Mouse (Mus musculus) erythroid progenitor cell, adult 5-6 weeks (primary cell): ENCODE results near the gene Adamts13. TPM values are rescaled to one million over a fixed set of nuclear protein-coding genes. Genes with fewer than 3 reads are reported as not detected.

ENCODE experiments used
- ATAC-seq: replicated peaks from 2 replicates; pipeline ENCODE4 v1.8.0; 2016; ENCODE audit warnings: moderate number of reproducible peaks, mild to moderate bottlenecking, moderate TSS enrichment, inconsistent platforms; ENCODE audit not compliant: poor library complexity, low FRiP score, severe bottlenecking
- total RNA-seq, 2 experiments: library from RNA; stranded (forward) in 1 of 2; stranded (reverse) in 1 of 2; fragments of 150-400 nt in 1 of 2; fragments of 186-747, 209-891 nt in 1 of 2; gene quantifications; 2 replicates each; pipeline versions ENCODE4 v1.2.3 to v1.2.4; 2015 to 2017; ENCODE audit warnings: low replicate concordance in 2 of 2

Gene Adamts13
- total RNA-seq, 2 experiments from 2014 or later, result not detected

DNA sequence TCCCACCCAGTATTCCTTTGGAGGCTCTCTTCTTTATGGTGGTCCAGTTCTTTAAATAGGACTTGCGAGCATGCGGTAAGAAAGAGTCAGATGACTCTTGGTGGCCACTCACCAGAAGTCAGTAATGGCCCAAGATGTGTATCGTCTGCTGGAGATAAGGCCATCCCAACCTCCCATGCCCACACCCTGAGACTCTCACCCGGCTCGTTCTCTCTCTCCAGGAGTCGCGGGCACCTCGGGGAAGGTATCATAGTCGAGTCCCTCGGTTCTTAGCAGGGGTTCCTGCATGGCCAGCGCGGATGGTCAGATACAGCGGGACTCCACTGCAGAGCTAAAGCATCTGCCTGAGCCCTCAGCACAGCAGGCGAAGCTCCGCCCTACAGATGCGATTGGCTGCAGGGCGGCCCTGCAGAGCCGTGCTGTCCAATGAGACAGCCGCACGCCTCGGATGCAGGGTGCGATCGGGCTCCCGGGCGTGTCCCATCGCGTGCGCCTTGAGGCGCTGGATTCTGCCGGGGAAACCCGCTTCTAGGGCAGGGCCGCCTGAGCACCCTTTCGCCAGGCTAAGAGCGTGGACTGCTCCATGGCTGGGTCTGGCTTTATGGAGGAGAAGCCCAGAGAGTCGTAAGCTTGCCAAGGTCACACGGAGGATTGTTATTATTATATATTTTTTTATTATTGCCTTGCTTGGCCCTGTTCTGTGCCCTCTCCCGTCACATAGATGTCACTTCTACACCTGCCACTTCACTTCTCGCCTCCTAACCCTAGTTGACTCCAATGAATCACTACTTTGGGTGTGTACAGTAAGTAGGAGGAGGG lies 54.6 kb downstream of the Adamts13 start, which contains the start of gene Slc2a6:
Gene Slc2a6 (minus strand): TSS at position 381 of the 819 bp plus-strand sequence.
- ATAC-seq, result peak; percentile 84

DNA sequence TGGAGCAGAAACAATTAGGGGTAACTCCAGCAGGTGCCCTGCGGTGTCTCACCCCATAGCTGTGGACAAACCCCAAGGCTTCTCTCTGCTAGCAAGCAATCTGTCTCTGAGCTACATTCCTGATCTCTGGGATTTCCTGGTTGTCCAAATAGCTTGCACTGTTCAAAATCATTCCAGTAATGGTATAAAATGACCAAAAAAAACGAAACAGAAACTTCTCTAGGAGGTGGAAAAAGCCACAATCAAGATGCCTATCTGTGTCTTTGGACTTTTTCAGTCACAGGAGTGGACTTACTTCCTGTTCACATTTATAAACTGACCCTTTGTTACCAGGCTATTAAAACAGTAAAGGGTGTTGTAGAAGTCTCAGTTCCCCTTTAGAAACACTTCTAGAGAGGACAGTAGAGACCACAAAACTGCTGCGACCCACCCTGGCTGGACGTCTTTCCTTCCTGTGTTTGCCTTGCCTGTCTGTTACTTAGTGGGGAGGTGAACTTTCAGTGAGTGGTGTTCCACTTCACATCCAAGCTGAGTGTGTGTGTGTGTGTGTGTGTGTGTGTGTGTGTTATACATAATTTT lies 55.3 kb downstream of the Adamts13 start:
- no peak for ATAC-seq

DNA sequence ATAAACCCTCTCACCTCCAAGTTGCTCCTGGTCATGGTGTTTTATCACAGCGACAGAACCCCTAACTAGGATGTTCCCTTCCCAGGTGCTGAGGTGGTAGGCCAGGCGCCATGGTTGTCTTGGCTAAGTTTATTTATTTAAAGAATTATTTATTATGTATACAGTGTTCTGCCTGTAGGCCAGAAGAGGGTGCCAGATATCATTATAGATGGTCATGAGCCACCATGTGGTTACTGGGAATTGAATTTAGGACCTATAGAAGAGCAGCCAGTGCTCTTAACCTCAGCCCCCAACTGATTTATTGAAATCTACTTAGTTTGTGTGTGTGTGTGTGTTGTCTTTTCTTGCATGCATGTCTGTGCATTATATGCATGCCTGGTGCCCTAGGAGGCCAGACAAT lies 59.1 kb downstream of the Adamts13 start:
- no peak for ATAC-seq

DNA sequence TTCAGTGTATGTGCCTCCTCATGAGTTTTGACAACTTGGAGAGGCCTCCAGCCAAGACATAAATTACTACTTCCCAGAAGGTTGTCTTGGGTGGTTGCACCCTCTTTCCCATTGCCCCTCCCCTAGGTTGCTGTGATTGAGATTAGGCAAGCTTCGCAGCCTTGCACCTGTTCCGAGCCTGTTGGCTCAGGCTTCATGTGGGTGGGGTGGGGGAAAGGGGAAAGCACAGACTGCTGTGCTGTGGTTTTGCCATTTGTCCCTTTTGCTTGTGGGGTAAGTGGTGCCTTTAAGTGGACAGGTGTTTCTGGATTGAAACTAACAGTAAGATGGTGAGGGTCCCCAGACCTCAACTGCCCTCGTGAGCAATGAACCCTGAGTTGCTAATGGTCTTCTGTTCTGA lies 62.8 kb downstream of the Adamts13 start:
- ATAC-seq, result no peak

DNA sequence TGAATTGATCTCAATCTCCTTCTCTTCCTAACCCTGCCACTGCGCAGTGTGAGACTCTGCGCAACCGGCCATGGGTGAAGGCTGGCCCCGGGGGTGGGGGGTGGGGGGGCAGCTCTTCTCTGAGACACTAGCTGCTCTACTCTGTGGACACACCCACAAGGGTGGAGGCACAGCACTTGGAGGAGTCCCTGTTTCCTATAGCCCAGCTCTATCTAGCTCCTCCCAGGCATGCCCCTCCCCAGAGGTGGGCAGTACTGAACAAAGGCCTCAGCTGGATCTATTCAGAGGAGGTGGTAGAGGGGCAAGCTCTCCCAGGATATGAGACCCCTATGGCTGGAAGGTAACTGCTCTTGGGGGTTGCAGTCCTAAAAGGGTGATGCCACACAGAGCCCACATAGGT lies 63.8 kb downstream of the Adamts13 start:
- no peak for ATAC-seq

DNA sequence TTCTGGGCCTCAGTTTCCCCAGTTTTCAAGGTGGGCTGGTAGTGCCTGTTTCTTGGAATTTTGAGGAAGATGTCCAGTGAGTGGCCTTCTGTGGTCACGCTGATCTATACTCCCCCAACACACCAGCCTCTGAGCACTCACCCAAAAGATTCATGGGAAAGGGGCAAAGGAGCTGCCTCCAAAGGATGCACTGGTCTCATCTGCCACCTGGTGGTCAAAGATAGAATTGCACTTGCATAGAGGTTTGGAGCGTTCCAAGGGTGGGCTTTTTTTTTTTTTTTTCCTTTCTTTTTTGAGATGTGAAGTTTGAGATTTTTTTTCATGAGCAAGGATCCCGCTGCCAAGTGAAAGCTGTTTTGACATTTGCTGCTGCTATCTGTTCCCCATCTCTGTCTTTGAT lies 65.4 kb downstream of the Adamts13 start:
- ATAC-seq, result no peak

DNA sequence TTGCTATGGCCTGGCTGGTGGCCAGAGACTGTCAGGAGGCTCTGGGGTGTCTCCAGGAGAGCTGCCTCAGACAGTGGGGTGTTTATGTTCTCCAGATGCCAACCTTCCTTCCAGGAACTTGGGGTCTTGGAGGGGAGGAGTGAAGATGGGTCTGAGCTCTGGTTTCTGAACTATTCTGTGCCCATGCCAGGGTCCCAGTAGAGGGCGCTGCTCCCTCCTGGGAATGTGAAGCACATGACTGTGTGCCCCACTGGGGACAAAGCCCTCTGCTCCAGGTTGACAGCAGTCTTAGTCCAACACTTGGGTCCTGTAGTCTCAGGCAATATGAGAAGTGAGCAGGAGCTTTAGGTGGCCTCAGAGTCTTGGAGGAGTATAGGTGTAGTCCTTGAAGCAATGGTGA lies 66.1 kb downstream of the Adamts13 start:
- no peak for ATAC-seq

DNA sequence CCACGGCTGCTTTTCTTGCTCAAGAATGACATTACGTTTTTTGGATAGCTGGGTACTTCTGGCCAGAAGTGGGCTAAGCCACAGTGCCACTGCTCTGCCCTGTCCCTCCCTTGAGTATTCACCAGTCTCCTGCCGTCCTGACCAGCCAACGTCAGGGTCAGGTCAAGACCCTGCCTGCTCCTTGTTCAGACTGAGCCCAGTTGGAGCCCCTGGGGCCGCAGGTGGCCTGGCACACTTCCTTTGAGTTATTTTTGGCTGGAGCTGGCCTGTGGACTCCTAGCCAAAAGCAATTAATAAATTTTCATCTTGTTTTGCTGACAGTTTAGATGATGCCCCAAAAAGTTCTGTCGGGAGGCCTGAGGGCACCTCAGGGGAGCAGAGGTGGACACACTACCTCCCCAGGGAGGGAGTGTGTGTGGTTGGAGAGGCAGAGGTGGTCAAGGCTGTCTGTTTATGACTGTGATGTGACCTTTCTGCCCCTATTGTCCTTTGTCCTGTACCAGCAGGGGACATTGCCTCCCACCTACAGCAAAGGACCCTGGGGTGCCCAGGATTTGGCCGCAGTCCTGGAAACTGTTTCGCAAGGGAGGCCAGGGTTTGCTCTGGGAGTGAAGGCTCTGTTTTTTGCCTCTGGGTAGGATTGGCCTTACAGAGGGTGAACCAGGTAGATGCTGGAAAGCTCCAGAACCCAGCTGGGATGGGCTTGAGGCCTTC lies 69.1 kb downstream of the Adamts13 start:
- ATAC-seq, result no peak

DNA sequence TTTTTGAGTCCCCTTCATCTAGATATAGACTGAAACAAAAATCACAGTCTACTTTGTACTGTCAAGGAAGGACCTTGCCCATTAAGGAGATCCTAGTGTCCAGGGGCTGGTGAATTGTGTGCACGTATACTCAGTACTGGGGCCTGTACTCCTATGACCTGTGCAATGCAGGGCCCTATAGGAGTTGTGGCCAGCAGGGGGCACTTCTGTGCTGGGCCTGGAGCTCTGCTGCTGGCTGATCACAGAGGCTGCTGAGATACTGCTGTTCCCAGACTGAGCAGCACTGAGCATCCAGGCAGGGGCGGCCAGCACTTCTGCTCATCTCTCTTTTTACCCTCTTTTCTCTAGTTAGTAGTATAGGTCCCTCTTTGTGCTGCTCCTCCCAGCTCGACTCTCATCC lies 70.2 kb downstream of the Adamts13 start:
- no peak for ATAC-seq

DNA sequence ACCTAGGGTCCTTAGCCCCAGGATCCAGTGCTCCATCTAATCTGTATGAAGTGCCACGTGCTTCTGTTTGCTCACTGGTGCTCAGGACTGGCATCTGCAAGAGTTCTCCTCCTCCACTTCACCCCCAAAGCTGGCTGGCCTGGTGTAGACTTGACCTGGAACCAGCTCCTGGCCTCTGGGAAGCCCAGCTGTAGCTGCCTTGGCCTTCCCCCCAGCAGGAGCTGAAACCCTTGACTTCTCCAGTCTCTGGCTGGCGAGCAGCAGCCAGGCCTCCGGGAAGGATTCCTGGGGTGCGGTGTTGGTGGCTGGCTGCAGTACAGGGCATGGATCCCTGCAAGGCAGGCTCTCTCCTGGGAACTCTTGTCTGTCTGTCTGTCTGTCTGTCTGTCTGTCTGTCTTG lies 71.0 kb downstream of the Adamts13 start:
- ATAC-seq, result no peak

DNA sequence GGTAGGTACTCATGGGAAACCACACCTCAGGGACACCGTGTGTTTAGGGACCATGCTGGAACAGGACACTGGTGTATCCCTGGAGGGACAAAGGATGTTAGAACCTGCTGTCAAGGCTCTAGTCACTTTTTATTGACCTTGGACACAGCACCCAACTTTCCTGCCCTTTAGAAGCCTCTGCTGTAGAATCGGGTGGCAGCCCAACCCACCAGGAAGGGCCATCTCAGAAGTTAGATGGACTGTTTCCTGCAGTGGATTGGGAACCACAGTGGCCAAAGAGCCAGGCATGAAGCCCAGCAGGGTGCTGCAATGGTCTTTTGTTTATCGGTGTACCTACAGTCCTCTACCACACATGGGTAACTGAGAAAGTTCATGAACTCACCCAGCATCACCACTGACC lies 71.4 kb downstream of the Adamts13 start:
- ATAC-seq, result no peak

DNA sequence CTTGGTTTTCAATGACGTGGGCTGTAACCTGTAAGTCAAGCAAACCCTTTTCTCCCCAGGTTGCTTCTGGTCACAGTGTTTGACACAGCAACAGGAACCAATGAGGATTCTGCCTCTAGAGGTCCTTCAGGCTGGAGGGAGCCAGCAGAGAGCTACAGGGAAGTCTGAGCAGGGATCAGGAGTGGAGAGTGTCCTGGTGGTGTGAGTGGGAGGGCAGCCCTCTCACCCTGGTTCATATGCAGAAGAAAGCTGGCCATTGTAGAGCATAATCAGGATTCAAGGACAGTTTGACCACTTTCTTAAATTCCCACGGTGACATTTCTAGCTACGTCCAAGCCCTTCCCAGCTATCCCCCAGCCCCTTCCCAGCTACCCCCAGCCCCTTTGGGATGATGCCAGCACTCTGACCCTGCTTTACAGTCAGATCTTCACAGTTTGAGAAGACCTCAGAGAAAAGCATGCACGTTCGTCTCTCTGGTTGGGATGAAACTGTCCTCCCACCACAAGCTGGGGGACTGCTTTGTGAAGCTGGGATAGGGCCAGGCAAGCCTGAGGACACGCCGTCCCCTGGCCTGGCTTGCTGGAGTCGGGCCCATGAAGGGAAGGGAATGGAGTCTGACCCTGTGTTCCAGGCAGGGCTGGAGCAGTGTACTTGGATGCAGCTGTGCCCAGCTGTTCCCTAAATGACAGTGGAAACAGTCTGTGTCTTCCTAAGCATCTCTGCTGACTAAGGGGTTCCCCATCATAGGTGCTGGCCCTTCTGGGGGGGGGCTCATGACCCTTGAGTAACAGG lies 73.0 kb downstream of the Adamts13 start:
- no peak for ATAC-seq

DNA sequence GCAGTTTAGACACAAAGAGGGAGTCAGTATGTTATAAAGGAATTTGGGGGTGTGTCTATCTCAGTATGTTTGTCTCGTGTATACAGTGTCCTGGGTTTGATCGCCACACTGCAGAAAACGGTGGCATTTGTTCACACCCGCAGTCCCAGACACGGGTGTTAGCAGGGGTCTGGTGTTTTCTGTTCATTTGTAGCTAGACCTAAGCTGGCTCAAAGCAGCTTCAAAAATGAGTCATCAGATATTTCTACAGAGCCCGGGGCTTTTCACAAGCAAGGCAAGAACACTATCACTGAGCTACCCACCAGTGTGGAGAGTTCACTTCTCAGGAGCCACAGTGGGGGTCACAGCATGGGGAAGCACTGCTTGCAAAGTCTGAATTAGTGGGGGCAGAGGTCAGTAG lies 76.2 kb downstream of the Adamts13 start:
- no peak for ATAC-seq

DNA sequence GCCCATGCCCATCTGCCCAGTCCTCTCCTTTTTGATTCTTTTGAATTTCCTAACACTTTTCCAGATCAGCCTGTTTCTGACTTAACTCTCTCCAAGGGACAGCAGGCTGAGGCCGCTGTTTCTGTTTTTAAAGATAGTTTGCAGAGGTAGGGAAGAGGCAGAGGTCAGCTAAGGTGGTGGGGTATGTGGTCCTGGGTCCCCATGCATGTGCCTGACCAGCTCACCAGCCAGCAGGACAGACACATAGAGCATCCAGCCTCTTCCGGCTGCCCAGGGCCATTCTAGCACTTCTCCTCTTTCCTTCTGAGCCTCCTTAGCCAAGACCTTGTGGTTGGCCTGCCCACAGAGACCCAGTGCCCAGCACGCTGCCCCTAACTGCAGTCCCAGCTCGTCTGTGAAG lies 85.0 kb downstream of the Adamts13 start:
- no peak for ATAC-seq

DNA sequence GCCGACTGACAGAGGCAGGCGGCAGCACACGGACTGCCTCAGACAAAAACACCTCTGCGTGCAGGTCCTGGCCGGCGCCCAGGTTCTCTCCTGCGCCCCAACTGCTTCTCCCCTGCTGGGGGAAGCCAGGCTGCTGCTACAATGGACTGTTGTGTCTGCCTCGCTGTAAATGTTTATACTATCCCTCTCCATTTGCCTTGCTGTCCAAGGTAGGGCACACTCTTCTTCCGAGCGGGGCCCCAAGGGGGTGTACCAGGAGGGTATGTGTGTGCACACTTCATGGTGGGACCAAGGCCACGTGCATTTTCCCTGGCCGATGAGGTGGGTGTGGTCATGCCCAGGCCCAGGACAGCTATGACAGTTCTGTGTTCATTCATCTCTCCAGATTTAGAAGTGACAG lies 85.5 kb downstream of the Adamts13 start:
- no peak for ATAC-seq

DNA sequence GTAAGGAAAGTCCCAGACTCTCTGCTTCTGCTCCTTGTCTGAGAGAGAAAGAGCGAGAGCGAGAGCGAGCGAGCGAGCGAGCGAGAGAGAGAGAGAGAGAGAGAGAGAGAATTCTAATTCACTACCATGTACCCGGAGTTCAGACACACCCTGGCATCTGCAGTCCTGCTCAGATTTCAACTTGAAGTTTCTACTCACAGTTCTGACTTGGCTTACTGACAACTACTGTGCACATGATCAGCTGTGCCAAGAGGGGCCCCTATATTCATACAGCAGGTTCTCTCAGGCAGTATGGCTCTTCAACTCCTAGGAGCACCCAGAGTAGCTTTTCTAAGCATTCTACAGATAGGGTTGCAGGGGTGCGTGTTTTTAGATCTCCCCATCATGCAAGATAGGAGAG lies 86.0 kb downstream of the Adamts13 start:
- ATAC-seq, result no peak
